In genomic region chr5:139379771-139380384, GRCm38 (mm10) we compare ENCODE assay signal across 8 mouse cellular contexts. TPM values are rescaled to one million over a fixed set of nuclear protein-coding genes. Genes with fewer than 3 reads are reported as not detected.
DNase-seq lines count a peak whose midpoint lies in the region; ATAC-seq and TF ChIP-seq lines count a peak whose summit lies in the region.

No protein-coding gene starts in this region.

- no peak for TF ChIP-seq POLR2A in thymus, adult 2 months (IDR thresholded peaks at IDR 0.05; ENCODE audit: control insufficient read depth, extremely low read depth, insufficient read depth, low read length, poor library complexity)

- TF ChIP-seq CTCF in thymus, adult 2 months (IDR thresholded peaks at IDR 0.05; ENCODE audit: borderline replicate concordance, control insufficient read depth, extremely low read depth, insufficient read depth, low read length, poor library complexity) = no peak
- TF ChIP-seq CTCF in stomach, postnatal 0 days (IDR thresholded peaks at IDR 0.05; ENCODE audit: low read depth) = no peak

- TF ChIP-seq EP300 in stomach, postnatal 0 days (optimal IDR thresholded peaks at IDR 0.05) = no peak

- no peak; the same call in 1 of the 2 replicates for ATAC-seq in forebrain, embryonic 14.5 days
- ATAC-seq in liver, embryonic 13.5 days (ENCODE audit: low read depth) = peak; percentile 6
- no peak for ATAC-seq in stomach, postnatal 0 days (ENCODE audit: low FRiP score, low TSS enrichment)

- H3K4me2 ChIP-seq in forebrain, embryonic 14.5 days (ENCODE audit: low read length) = peak overlapping the region; percentile 87
- H3K4me2 ChIP-seq in liver, embryonic 13.5 days = peak overlapping the region; percentile 89
- H3K4me2 ChIP-seq in stomach, postnatal 0 days (replicated peaks; ENCODE audit: low read depth) = peak overlapping the region; percentile 92

- 23% methylated on average over 8 of the region's 8 CpGs for WGBS in thymus, adult 2 months
- WGBS in forebrain, embryonic 14.5 days = 18% methylated on average over 8 of the region's 8 CpGs
- 2% methylated on average over 8 of the region's 8 CpGs for WGBS in liver, embryonic 13.5 days (ENCODE audit: insufficient replicate concordance)
- 15% methylated on average over 8 of the region's 8 CpGs for WGBS in stomach, postnatal 0 days

- peak overlapping the region; percentile 5; the same call in 1 of the 2 replicates for H3K27ac ChIP-seq in thymus, adult 2 months (ENCODE audit: control insufficient read depth, insufficient read depth, low read length)
- H3K27ac ChIP-seq in forebrain, embryonic 14.5 days (ENCODE audit: low read depth, low read length) = no peak overlapping the region
- H3K27ac ChIP-seq in liver, embryonic 13.5 days = peak overlapping the region; percentile 100
- peak overlapping the region; percentile 85 for H3K27ac ChIP-seq in stomach, postnatal 0 days (replicated peaks)

- DNase-seq in thymus, adult 2 months = no peak
- DNase-seq in thymus, postnatal 14 days = no peak
- DNase-seq in forebrain, embryonic 14.5 days (ENCODE audit: low spot score) = no peak
- no peak for DNase-seq in liver, embryonic 13.5 days
- DNase-seq in stomach, postnatal 0 days (ENCODE audit: low spot score) = no peak
- DNase-seq in embryo, embryonic 11 days = no peak
- DNase-seq in yolk sac, embryonic 10.5 days (ENCODE audit: low spot score) = no peak
- DNase-seq in cerebellum, postnatal 4 days (ENCODE audit: low spot score in 2 of 2) = no peak

- H3K36me3 ChIP-seq in thymus, adult 2 months (ENCODE audit: control insufficient read depth, insufficient read depth, low read length) = no peaks in the 10 kb centered on the region
- H3K36me3 ChIP-seq in forebrain, embryonic 14.5 days (ENCODE audit: control insufficient read depth, insufficient read depth, low read length) = no peaks in the 10 kb centered on the region
- peaks cover 16% of the 10 kb centered on the region for H3K36me3 ChIP-seq in liver, embryonic 13.5 days
- H3K36me3 ChIP-seq in stomach, postnatal 0 days (ENCODE audit: control insufficient read depth, insufficient read depth, low read length) = no peaks in the 10 kb centered on the region

- H3K4me1 ChIP-seq in thymus, adult 2 months (replicated peaks; ENCODE audit: control insufficient read depth, insufficient read depth, low read length) = peaks cover 72% of the 10 kb centered on the region
- H3K4me1 ChIP-seq in forebrain, embryonic 14.5 days (ENCODE audit: control insufficient read depth, insufficient read depth, low read length) = peaks cover 7% of the 10 kb centered on the region
- H3K4me1 ChIP-seq in liver, embryonic 13.5 days (replicated peaks) = peaks cover 93% of the 10 kb centered on the region
- H3K4me1 ChIP-seq in stomach, postnatal 0 days (replicated peaks; ENCODE audit: control insufficient read depth, insufficient read depth) = peaks cover 15% of the 10 kb centered on the region; the same call in 1 of the 2 replicates

- H3K27me3 ChIP-seq in thymus, adult 2 months (ENCODE audit: control insufficient read depth, insufficient read depth, low read length) = no peaks in the 10 kb centered on the region
- H3K27me3 ChIP-seq in forebrain, embryonic 14.5 days (replicated peaks; ENCODE audit: control insufficient read depth, insufficient read depth, low read length) = no peaks in the 10 kb centered on the region
- no peaks in the 10 kb centered on the region for H3K27me3 ChIP-seq in liver, embryonic 13.5 days
- no peaks in the 10 kb centered on the region for H3K27me3 ChIP-seq in stomach, postnatal 0 days (ENCODE audit: control insufficient read depth, insufficient read depth, low read length)

- H3K9me3 ChIP-seq in forebrain, embryonic 14.5 days (replicated peaks; ENCODE audit: control insufficient read depth, low read length) = no peaks in the 10 kb centered on the region
- H3K9me3 ChIP-seq in liver, embryonic 13.5 days (replicated peaks) = no peaks in the 10 kb centered on the region
- no peaks in the 10 kb centered on the region for H3K9me3 ChIP-seq in stomach, postnatal 0 days (ENCODE audit: control insufficient read depth, low read length)

- peak overlapping the region; percentile 80 for H3K4me3 ChIP-seq in thymus, adult 2 months (ENCODE audit: control insufficient read depth, insufficient read depth, low read length)
- peak overlapping the region; percentile 55 for H3K4me3 ChIP-seq in forebrain, embryonic 14.5 days (ENCODE audit: low read depth, low read length)
- peak overlapping the region; percentile 98 for H3K4me3 ChIP-seq in liver, embryonic 13.5 days (replicated peaks)
- peak overlapping the region; percentile 68 for H3K4me3 ChIP-seq in stomach, postnatal 0 days (ENCODE audit: low read depth, low read length)

- H3K9ac ChIP-seq in forebrain, embryonic 14.5 days (ENCODE audit: low read length) = peak overlapping the region; percentile 71
- H3K9ac ChIP-seq in liver, embryonic 13.5 days = peak overlapping the region; percentile 97
- H3K9ac ChIP-seq in stomach, postnatal 0 days (ENCODE audit: low read length) = peak overlapping the region; percentile 78

RNA-seq across cellular contexts. Expression of gene Gpr146, which starts 2.4 kb away (rescaled TPM):
- 33.9 and 40.1 TPM in 2 replicates for polyA plus RNA-seq in thymus, adult 2 months (2012; rRNA removed)
- polyA plus RNA-seq in forebrain, embryonic 14.5 days (2014; fragmentation: Nextera tagmentation; extraction: Ambion mirVana) = 0.85 and 0.93 TPM in 2 replicates
- 18.8 and 20.2 TPM in 2 replicates for polyA plus RNA-seq in liver, embryonic 13.5 days (2015; fragmentation: Nextera tagmentation; extraction: Ambion mirVana)
- polyA plus RNA-seq in stomach, postnatal 0 days (2015; fragmentation: Nextera tagmentation; extraction: Ambion mirVana) = 3.5 TPM in 2 replicates

RNA-seq across cellular contexts. Expression of gene C130050O18Rik, which starts 25.2 kb away (rescaled TPM):
- 1.5 and 2.1 TPM in 2 replicates for polyA plus RNA-seq in thymus, adult 2 months (2012; rRNA removed)
- 0.18 TPM in 1 of 2 replicates, not detected in the other for polyA plus RNA-seq in forebrain, embryonic 14.5 days (2014; fragmentation: Nextera tagmentation; extraction: Ambion mirVana)
- 0.89 and 1.1 TPM in 2 replicates for polyA plus RNA-seq in liver, embryonic 13.5 days (2015; fragmentation: Nextera tagmentation; extraction: Ambion mirVana)
- 0.41 and 0.46 TPM in 2 replicates for polyA plus RNA-seq in stomach, postnatal 0 days (2015; fragmentation: Nextera tagmentation; extraction: Ambion mirVana)

RNA-seq across cellular contexts. Expression of gene Cyp2w1, which starts 27.5 kb away (rescaled TPM):
- polyA plus RNA-seq in thymus, adult 2 months (2012; rRNA removed) = 0.20 and 1.2 TPM in 2 replicates
- not detected in 2 replicates for polyA plus RNA-seq in forebrain, embryonic 14.5 days (2014; fragmentation: Nextera tagmentation; extraction: Ambion mirVana)
- not detected in 2 replicates for polyA plus RNA-seq in liver, embryonic 13.5 days (2015; fragmentation: Nextera tagmentation; extraction: Ambion mirVana)
- polyA plus RNA-seq in stomach, postnatal 0 days (2015; fragmentation: Nextera tagmentation; extraction: Ambion mirVana) = 4.8 and 8.5 TPM in 2 replicates

RNA-seq across cellular contexts. Expression of gene Cox19, which starts 28.7 kb away (rescaled TPM):
- polyA plus RNA-seq in thymus, adult 2 months (2012; rRNA removed) = 84.7 and 99.2 TPM in 2 replicates
- polyA plus RNA-seq in forebrain, embryonic 14.5 days (2014; fragmentation: Nextera tagmentation; extraction: Ambion mirVana) = 127 and 155 TPM in 2 replicates
- polyA plus RNA-seq in liver, embryonic 13.5 days (2015; fragmentation: Nextera tagmentation; extraction: Ambion mirVana) = 68.5 and 72.3 TPM in 2 replicates
- polyA plus RNA-seq in stomach, postnatal 0 days (2015; fragmentation: Nextera tagmentation; extraction: Ambion mirVana) = 109 and 114 TPM in 2 replicates

RNA-seq across cellular contexts. Expression of gene Gper1, which starts 43.1 kb away (rescaled TPM):
- 1.5 and 2.1 TPM in 2 replicates for polyA plus RNA-seq in thymus, adult 2 months (2012; rRNA removed)
- polyA plus RNA-seq in forebrain, embryonic 14.5 days (2014; fragmentation: Nextera tagmentation; extraction: Ambion mirVana) = 10.0 and 10.2 TPM in 2 replicates
- 0.17 and 0.31 TPM in 2 replicates for polyA plus RNA-seq in liver, embryonic 13.5 days (2015; fragmentation: Nextera tagmentation; extraction: Ambion mirVana)
- 2.8 and 3.2 TPM in 2 replicates for polyA plus RNA-seq in stomach, postnatal 0 days (2015; fragmentation: Nextera tagmentation; extraction: Ambion mirVana)
